7 mouse cellular contexts compared by ENCODE assay signal in the genomic region with DNA sequence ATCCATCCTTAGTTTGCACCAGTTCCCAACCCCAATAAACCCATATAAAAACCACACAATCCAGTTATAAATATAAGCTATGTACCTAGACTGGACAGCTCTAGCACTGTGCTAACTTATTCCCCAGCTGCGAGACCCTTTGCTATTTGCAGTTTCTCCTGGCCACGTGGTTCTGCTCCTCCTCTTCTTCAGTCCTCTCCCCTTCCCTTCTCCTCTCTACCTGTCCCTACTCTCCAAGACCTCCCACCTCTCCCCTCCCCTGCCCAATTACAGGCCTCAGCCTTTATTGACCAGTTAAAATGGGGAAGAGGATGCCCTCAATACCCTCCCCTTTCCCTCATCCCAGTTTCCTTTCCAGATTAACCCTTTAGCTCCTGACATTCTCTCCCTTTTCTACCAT. TPM values are rescaled to one million over a fixed set of nuclear protein-coding genes. Genes with fewer than 3 reads are reported as not detected.
DNase-seq lines count a peak whose midpoint lies in the region; ATAC-seq and TF ChIP-seq lines count a peak whose summit lies in the region.

No protein-coding gene starts in this region.

- TF ChIP-seq POLR2A in small intestine, adult 2 months (IDR thresholded peaks at IDR 0.05; ENCODE audit: low read depth, low read length): no peak

- TF ChIP-seq CTCF in lung, postnatal 0 days (IDR thresholded peaks at IDR 0.05): no peak
- TF ChIP-seq CTCF in intestine, postnatal 0 days (IDR thresholded peaks at IDR 0.05; ENCODE audit: low read depth): no peak
- TF ChIP-seq CTCF in small intestine, adult 2 months (IDR thresholded peaks at IDR 0.05; ENCODE audit: extremely low read depth, insufficient read length, insufficient replicate concordance, low read depth, low read length): no peak

- H3K27ac ChIP-seq in lung, postnatal 0 days (ENCODE audit: low read length): no peak overlapping the region; the same call in 1 of the 2 replicates
- no peak overlapping the region for H3K27ac ChIP-seq in embryonic facial prominence, embryonic 15.5 days (replicated peaks)
- H3K27ac ChIP-seq in intestine, postnatal 0 days (ENCODE audit: low read depth, low read length): peak overlapping the region; percentile 89; the same call in 1 of the 2 replicates
- peak overlapping the region; percentile 83; the same call in 1 of the 2 replicates for H3K27ac ChIP-seq in small intestine, adult 2 months (ENCODE audit: insufficient read depth, low read depth, low read length)

- H3K4me1 ChIP-seq in lung, postnatal 0 days (ENCODE audit: insufficient read depth, low read depth, low read length): peaks cover 8% of the 10 kb centered on the region; the same call in 1 of the 2 replicates
- peaks cover 26% of the 10 kb centered on the region for H3K4me1 ChIP-seq in embryonic facial prominence, embryonic 15.5 days
- 0 out of 2 replicates have a peak, but pooled peaks cover 5% of the 10 kb centered on the region for H3K4me1 ChIP-seq in intestine, postnatal 0 days (replicated peaks; ENCODE audit: control insufficient read depth, insufficient read depth, low read length)
- no peaks in the 10 kb centered on the region for H3K4me1 ChIP-seq in small intestine, adult 2 months (ENCODE audit: control insufficient read depth, insufficient read depth, insufficient read length, low read length)

- ATAC-seq in lung, postnatal 0 days: no peak
- no peak for ATAC-seq in embryonic facial prominence, embryonic 15.5 days (ENCODE audit: insufficient number of reproducible peaks, low FRiP score, low TSS enrichment, low read depth)
- ATAC-seq in intestine, postnatal 0 days: no peak

- peak overlapping the region; percentile 86 for H3K4me2 ChIP-seq in lung, postnatal 0 days (replicated peaks; ENCODE audit: low read depth, low read length)
- peak overlapping the region; percentile 52 for H3K4me2 ChIP-seq in embryonic facial prominence, embryonic 15.5 days (replicated peaks)
- peak overlapping the region; percentile 74 for H3K4me2 ChIP-seq in intestine, postnatal 0 days (replicated peaks; ENCODE audit: low read depth)

- H3K9me3 ChIP-seq in lung, postnatal 0 days (ENCODE audit: low read length): no peaks in the 10 kb centered on the region
- no peaks in the 10 kb centered on the region for H3K9me3 ChIP-seq in embryonic facial prominence, embryonic 15.5 days (replicated peaks)
- H3K9me3 ChIP-seq in intestine, postnatal 0 days (ENCODE audit: control insufficient read depth): no peaks in the 10 kb centered on the region

- H3K27me3 ChIP-seq in lung, postnatal 0 days (replicated peaks; ENCODE audit: insufficient read depth, low read length): no peaks in the 10 kb centered on the region
- no peaks in the 10 kb centered on the region for H3K27me3 ChIP-seq in embryonic facial prominence, embryonic 15.5 days
- no peaks in the 10 kb centered on the region for H3K27me3 ChIP-seq in intestine, postnatal 0 days (replicated peaks; ENCODE audit: control insufficient read depth, insufficient read depth, low read length)
- no peaks in the 10 kb centered on the region for H3K27me3 ChIP-seq in small intestine, adult 2 months (ENCODE audit: control insufficient read depth, insufficient read depth, low read length)

- no peaks in the 10 kb centered on the region for H3K36me3 ChIP-seq in lung, postnatal 0 days (ENCODE audit: insufficient read depth, low read length)
- no peaks in the 10 kb centered on the region for H3K36me3 ChIP-seq in embryonic facial prominence, embryonic 15.5 days
- H3K36me3 ChIP-seq in intestine, postnatal 0 days (ENCODE audit: control insufficient read depth, insufficient read depth): no peaks in the 10 kb centered on the region
- H3K36me3 ChIP-seq in small intestine, adult 2 months (ENCODE audit: control insufficient read depth, insufficient read depth, low read length): no peaks in the 10 kb centered on the region

- TF ChIP-seq EP300 in lung, postnatal 0 days (IDR thresholded peaks at IDR 0.05): no peak

- H3K4me3 ChIP-seq in lung, postnatal 0 days (ENCODE audit: low read depth, low read length): no peak overlapping the region
- peak overlapping the region; percentile 84 for H3K4me3 ChIP-seq in embryonic facial prominence, embryonic 15.5 days (replicated peaks)
- peak overlapping the region; percentile 67 for H3K4me3 ChIP-seq in intestine, postnatal 0 days (ENCODE audit: low read depth, low read length)
- H3K4me3 ChIP-seq in small intestine, adult 2 months (ENCODE audit: low read depth, low read length): no peak overlapping the region

- peak overlapping the region; percentile 52; the same call in 1 of the 2 replicates for H3K9ac ChIP-seq in lung, postnatal 0 days (replicated peaks; ENCODE audit: low read depth)
- peak overlapping the region; percentile 55; the same call in 1 of the 2 replicates for H3K9ac ChIP-seq in embryonic facial prominence, embryonic 15.5 days
- peak overlapping the region; percentile 64 for H3K9ac ChIP-seq in intestine, postnatal 0 days (ENCODE audit: low read depth, low read length)

- WGBS in lung, postnatal 0 days: 4% methylated on average over 2 of the region's 2 CpGs
- 5% methylated on average over 2 of the region's 2 CpGs for WGBS in embryonic facial prominence, embryonic 15.5 days
- 0% methylated on average over 2 of the region's 2 CpGs for WGBS in intestine, postnatal 0 days
- 4% methylated on average over 2 of the region's 2 CpGs for WGBS in small intestine, adult 2 months

- DNase-seq in lung, postnatal 0 days (ENCODE audit: low spot score): peak; percentile 17
- DNase-seq in lung, postnatal 4 days: no peak
- no peak for DNase-seq in B cell, adult 2 months
- no peak for DNase-seq in ovary, adult 18-20 months (ENCODE audit: low spot score)

RNA-seq across cellular contexts. Expression of gene Zbtb5, which starts 1.3 kb away (rescaled TPM):
- 10.3 and 11.7 TPM in 2 replicates for polyA plus RNA-seq in lung, postnatal 0 days (2015; fragmentation: Nextera tagmentation; extraction: Ambion mirVana)
- 21.3 and 22.9 TPM in 2 replicates for polyA plus RNA-seq in embryonic facial prominence, embryonic 15.5 days (2015; fragmentation: Nextera tagmentation; extraction: Ambion mirVana)
- 8.5 TPM in 2 replicates for polyA plus RNA-seq in intestine, postnatal 0 days (2015; fragmentation: Nextera tagmentation; extraction: Ambion mirVana)
- 2.0 and 6.3 TPM in 2 replicates for polyA plus RNA-seq in small intestine, adult 2 months (2012; rRNA removed)

RNA-seq across cellular contexts. Expression of gene Polr1e, which starts 4.8 kb away (rescaled TPM):
- 13.1 and 15.3 TPM in 2 replicates for polyA plus RNA-seq in lung, postnatal 0 days (2015; fragmentation: Nextera tagmentation; extraction: Ambion mirVana)
- 31.5 and 33.8 TPM in 2 replicates for polyA plus RNA-seq in embryonic facial prominence, embryonic 15.5 days (2015; fragmentation: Nextera tagmentation; extraction: Ambion mirVana)
- 11.4 and 13.7 TPM in 2 replicates for polyA plus RNA-seq in intestine, postnatal 0 days (2015; fragmentation: Nextera tagmentation; extraction: Ambion mirVana)
- 1.8 and 2.3 TPM in 2 replicates for polyA plus RNA-seq in small intestine, adult 2 months (2012; rRNA removed)

RNA-seq across cellular contexts. Expression of gene Grhpr, which starts 32.3 kb away (rescaled TPM):
- 30.9 and 33.2 TPM in 2 replicates for polyA plus RNA-seq in lung, postnatal 0 days (2015; fragmentation: Nextera tagmentation; extraction: Ambion mirVana)
- 55.1 and 59.0 TPM in 2 replicates for polyA plus RNA-seq in embryonic facial prominence, embryonic 15.5 days (2015; fragmentation: Nextera tagmentation; extraction: Ambion mirVana)
- polyA plus RNA-seq in intestine, postnatal 0 days (2015; fragmentation: Nextera tagmentation; extraction: Ambion mirVana): 121 and 133 TPM in 2 replicates
- 32.6 and 32.9 TPM in 2 replicates for polyA plus RNA-seq in small intestine, adult 2 months (2012; rRNA removed)

Comparison
In these comparisons a context has a peak if more than half of its experiments do, and no peak if none do; other contexts are left out.
1. H3K27ac ChIP-seq: peak in intestine, postnatal 0 days (single experiment) and small intestine, adult 2 months (single experiment); none in lung, postnatal 0 days (single experiment) and embryonic facial prominence, embryonic 15.5 days (single experiment).
2. H3K4me3 ChIP-seq: peak in embryonic facial prominence, embryonic 15.5 days (single experiment) and intestine, postnatal 0 days (single experiment); none in lung, postnatal 0 days (single experiment) and small intestine, adult 2 months (single experiment).
3. Peak in every context shown above with its lines, with median percentiles within 50 percentile points of each other: H3K4me2 ChIP-seq and H3K9ac ChIP-seq.